Mouse (Mus musculus): ENCODE measurements around the gene Slc29a1. TPM values are rescaled to one million over a fixed set of nuclear protein-coding genes. Genes with fewer than 3 reads are reported as not detected.

The Slc29a1 gene
- total and polyA plus RNA-seq, 2 experiments from 2014 or later, result 68.3 to 84.4 TPM

DNA sequence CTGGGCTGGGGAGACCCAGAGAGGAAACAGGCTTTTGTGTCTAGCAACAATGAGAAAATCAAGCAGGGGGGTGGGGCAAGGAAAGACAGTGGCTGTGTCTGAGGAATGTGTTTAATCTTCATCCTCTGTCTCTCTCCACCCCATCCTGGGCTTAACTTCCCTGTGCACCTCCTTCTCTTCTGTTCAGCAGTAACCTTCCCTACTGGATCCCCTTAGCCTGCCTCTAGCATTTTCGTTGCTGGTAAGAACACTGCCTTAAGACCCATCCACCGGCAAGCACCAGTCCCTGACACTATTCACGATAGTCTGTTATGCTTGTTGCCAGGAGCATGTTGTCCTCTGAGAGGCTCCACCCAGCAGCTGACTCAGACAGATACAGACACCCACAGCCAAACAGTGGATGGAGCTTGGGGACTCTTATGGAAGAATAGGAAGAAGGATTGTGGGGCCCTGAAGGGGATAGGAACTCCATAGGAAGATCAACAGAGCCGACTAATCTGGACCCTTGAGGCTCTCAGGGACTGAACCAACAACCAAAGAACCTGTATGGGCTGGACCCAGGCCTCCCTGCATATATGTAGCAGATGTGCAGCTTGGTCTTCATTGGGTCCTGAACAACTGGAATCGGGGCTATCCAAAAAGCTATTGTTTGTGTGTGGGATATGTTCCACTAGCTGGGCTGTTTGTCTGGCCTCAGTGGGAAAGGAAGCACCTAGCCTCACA, 10.9 kb upstream of the Slc29a1 start:
- Histone ChIP-seq H3K4me3 (ENCODE audit: low read depth, low read length) (no peak overlapping the region), H3K9ac (no peak overlapping the region), H3K4me1 (ENCODE audit: insufficient read depth) (no peaks in the 10 kb centered on the region), H3K36me3 (ENCODE audit: insufficient read depth) (no peaks in the 10 kb centered on the region), H3K27ac (ENCODE audit: low read depth, low read length) (no peak overlapping the region), H3K9me3 (ENCODE audit: low read length) (no peaks in the 10 kb centered on the region), H3K4me2 (ENCODE audit: low read depth) (no peak overlapping the region), H3K27me3 (ENCODE audit: insufficient read depth, low read length) (no peaks in the 10 kb centered on the region)
- 28% methylated on average over 5 of the region's 5 CpGs for WGBS
- TF ChIP-seq CTCF (IDR thresholded peaks at IDR 0.05; ENCODE audit: low read depth), result no peak
- ATAC-seq (no peak), DNase-seq (no peak)

DNA sequence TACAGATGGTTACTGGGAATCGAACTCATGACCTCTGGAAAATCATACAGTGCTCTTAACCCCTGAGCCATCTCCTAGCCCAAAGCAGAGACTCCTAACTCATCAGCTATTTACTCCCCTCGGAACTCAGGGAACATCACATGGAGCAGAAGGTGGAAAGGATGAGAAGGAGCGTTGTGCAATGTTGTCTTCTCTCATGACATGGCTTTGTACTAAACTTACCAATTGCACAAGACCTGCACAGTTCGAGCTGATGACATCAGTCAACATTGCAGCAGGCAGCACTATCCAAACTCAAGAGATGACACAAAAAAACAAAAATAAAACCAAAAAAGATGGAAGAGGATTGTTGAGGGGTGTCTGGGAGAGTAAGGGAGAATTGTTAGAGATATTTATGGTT, 9.0 kb upstream of the Slc29a1 start:
- H3K4me2 ChIP-seq (ENCODE audit: low read depth), result no peak overlapping the region
- no peaks in the 10 kb centered on the region for H3K4me1 ChIP-seq (ENCODE audit: insufficient read depth)
- no peak overlapping the region for H3K4me3 ChIP-seq (ENCODE audit: low read depth, low read length)
- DNase-seq (no peak), ATAC-seq (no peak)
- H3K27ac ChIP-seq (ENCODE audit: low read depth, low read length), result no peak overlapping the region
- no peak overlapping the region for H3K9ac ChIP-seq
- WGBS, result 93% methylated on average over 4 of the region's 4 CpGs
- no peaks in the 10 kb centered on the region for H3K27me3 ChIP-seq (ENCODE audit: insufficient read depth, low read length)
- no peaks in the 10 kb centered on the region for H3K9me3 ChIP-seq (ENCODE audit: low read length)
- TF ChIP-seq CTCF (IDR thresholded peaks at IDR 0.05; ENCODE audit: low read depth), result no peak
- H3K36me3 ChIP-seq (ENCODE audit: insufficient read depth), result no peaks in the 10 kb centered on the region

DNA sequence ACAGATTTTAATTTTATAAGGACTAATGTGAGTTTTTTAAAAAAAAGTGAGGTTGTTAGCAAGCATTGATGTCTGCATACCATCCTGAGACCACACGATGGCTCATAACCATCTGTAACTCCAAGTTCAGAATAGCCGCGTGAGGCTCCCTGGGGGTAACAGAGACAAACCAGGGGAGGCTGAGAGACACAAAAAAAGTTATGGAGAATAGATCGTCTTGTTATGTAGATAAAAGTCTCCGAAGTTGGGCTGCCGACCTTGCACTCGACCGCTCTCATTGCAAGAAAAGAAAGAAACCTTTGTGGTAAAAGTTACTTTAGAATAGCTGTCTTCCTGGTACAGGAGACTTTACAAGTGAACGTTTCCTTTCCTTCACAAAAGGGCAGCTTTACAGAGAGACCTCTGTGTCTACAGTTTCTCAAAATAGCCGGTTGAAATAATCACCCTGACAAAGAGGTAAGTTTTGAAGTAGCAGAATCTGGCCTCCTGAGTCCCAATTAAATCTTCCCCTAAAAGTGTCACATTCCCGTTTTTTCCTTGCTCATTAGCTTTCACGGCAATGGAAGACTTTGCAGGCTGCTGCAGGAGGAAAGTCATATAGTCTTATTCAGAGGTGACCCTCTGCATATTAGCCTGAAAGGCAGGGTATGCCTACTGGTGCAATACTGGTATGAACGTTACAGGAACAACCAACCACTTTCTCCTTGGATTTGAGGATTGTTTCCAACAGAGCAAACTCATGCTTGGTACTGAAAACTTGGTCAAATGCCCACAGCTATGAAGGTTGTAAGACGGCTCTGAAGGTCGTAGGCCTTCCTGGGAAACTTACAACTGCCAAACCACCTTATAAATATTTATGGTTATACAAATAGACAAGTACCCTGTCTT, 7.8 kb upstream of the Slc29a1 start:
- H3K4me3 ChIP-seq (ENCODE audit: low read depth, low read length), result no peak overlapping the region
- TF ChIP-seq CTCF (IDR thresholded peaks at IDR 0.05; ENCODE audit: low read depth), result no peak
- H3K36me3 ChIP-seq (ENCODE audit: insufficient read depth), result no peaks in the 10 kb centered on the region
- 0 out of 2 replicates have a peak, but pooled peaks cover 2% of the 10 kb centered on the region for H3K27me3 ChIP-seq (ENCODE audit: insufficient read depth, low read length)
- ATAC-seq, result no peak
- no peak overlapping the region for H3K9ac ChIP-seq
- no peaks in the 10 kb centered on the region for H3K9me3 ChIP-seq (ENCODE audit: low read length)
- no peaks in the 10 kb centered on the region for H3K4me1 ChIP-seq (ENCODE audit: insufficient read depth)
- DNase-seq, result no peak
- H3K27ac ChIP-seq (ENCODE audit: low read depth, low read length), result no peak overlapping the region
- no peak overlapping the region for H3K4me2 ChIP-seq (ENCODE audit: low read depth)
- WGBS, result 70% methylated on average over 15 of the region's 15 CpGs

DNA sequence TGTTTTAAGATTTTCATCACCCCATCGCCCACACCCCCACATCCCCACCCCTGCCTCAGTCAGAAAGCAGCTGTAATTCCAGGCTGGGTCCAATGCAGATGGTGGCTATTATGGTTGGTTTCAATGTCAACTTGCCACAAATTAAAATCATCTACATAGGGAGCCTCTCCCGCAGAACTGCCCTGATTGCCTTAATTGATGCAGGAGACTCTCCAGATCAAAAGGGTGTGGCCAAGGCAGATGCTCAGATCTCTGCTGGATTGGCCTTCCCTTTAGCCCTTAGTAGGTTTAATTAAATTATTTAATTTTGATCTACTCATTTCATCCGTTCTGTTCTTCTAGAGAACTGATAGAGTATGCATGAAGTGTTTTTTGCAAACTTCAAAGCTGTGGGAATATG, 3.6 kb upstream of the Slc29a1 start:
- Histone ChIP-seq H3K4me1 (ENCODE audit: insufficient read depth) (no peaks in the 10 kb centered on the region), H3K9me3 (ENCODE audit: low read length) (no peaks in the 10 kb centered on the region), H3K36me3 (ENCODE audit: insufficient read depth) (no peaks in the 10 kb centered on the region), H3K4me3 (ENCODE audit: low read depth, low read length) (no peak overlapping the region), H3K27me3 (ENCODE audit: insufficient read depth, low read length) (peaks cover 7% of the 10 kb centered on the region; the same call in 1 of the 2 replicates), H3K4me2 (ENCODE audit: low read depth) (no peak overlapping the region), H3K27ac (ENCODE audit: low read depth, low read length) (no peak overlapping the region), H3K9ac (no peak overlapping the region)
- no peak for DNase-seq
- ATAC-seq, result no peak
- 67% methylated on average over 3 of the region's 3 CpGs for WGBS
- no peak for TF ChIP-seq CTCF (IDR thresholded peaks at IDR 0.05; ENCODE audit: low read depth)

DNA sequence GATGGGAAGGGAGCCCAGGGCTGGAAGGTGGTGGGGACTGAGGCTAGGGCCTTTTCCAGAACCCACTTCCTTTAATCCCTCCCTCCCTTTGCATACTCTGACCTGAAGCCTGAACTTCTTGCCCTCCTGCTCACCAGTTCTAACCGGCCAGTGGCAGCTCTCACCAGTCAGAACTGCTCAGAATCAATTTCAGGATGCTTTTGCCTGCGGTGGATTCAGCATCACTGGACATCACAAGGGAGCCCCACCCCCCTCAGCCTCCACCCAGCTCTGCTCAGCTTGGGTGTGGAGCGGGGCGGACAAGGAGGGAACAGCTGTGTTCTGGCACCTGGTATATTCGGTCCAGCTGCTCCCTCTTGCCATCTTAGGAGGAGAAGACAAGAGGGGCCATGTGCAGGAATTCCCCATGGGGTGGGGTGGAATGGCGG, 2.5 kb upstream of the Slc29a1 start, which contains the start of gene Mymx:
TSS of gene Mymx (minus strand) at position 226 of the 428 bp plus-strand sequence.
- no peak for DNase-seq
- no peak within 1 kb of the TSS for H3K9ac ChIP-seq
- H3K4me2 ChIP-seq (ENCODE audit: low read depth), result no peak within 1 kb of the TSS
- WGBS, result 41% methylated on average over 6 of the region's 6 CpGs
- TF ChIP-seq CTCF (IDR thresholded peaks at IDR 0.05; ENCODE audit: low read depth), result no peak
- no peaks in the 10 kb centered on the region for H3K4me1 ChIP-seq (ENCODE audit: insufficient read depth)
- H3K9me3 ChIP-seq (ENCODE audit: low read length), result no peaks in the 10 kb centered on the region
- H3K27me3 ChIP-seq (ENCODE audit: insufficient read depth, low read length), result peaks cover 7% of the 10 kb centered on the region; the same call in 1 of the 2 replicates
- no peak for ATAC-seq
- no peak within 1 kb of the TSS for H3K4me3 ChIP-seq (ENCODE audit: low read depth, low read length)
- no peaks in the 10 kb centered on the region for H3K36me3 ChIP-seq (ENCODE audit: insufficient read depth)
- H3K27ac ChIP-seq (ENCODE audit: low read depth, low read length), result no peak within 1 kb of the TSS

DNA sequence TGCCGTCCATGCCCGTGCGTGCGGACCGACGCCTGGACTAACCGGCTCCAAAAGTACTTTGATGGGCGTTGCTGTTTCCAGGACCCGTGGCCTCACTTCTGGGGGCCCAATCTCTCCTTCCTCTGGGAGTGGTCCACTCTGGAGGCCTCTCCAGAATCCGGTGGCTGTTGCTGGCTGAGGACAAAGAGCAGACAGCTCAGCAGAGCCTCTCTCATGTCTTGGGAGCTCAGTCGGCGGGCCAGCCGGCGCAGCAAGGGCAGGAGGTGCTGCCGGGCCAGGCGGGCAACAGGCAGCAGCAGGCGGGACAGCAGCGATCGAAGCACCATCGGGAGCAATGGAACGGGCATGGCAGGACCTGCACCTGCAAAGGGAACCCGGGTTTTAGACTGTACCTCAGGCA, 1.9 kb upstream of the Slc29a1 start:
- Histone ChIP-seq H3K27ac (ENCODE audit: low read depth, low read length) (no peak overlapping the region), H3K27me3 (ENCODE audit: insufficient read depth, low read length) (peaks cover 7% of the 10 kb centered on the region; the same call in 1 of the 2 replicates), H3K4me2 (ENCODE audit: low read depth) (no peak overlapping the region), H3K9me3 (ENCODE audit: low read length) (no peaks in the 10 kb centered on the region), H3K4me3 (ENCODE audit: low read depth, low read length) (no peak overlapping the region), H3K36me3 (ENCODE audit: insufficient read depth) (no peaks in the 10 kb centered on the region), H3K9ac (no peak overlapping the region), H3K4me1 (ENCODE audit: insufficient read depth) (peaks cover 2% of the 10 kb centered on the region; the same call in 1 of the 2 replicates)
- 19% methylated on average over 22 of the region's 22 CpGs for WGBS
- ATAC-seq, result no peak
- no peak for TF ChIP-seq CTCF (IDR thresholded peaks at IDR 0.05; ENCODE audit: low read depth)
- no peak for DNase-seq

DNA sequence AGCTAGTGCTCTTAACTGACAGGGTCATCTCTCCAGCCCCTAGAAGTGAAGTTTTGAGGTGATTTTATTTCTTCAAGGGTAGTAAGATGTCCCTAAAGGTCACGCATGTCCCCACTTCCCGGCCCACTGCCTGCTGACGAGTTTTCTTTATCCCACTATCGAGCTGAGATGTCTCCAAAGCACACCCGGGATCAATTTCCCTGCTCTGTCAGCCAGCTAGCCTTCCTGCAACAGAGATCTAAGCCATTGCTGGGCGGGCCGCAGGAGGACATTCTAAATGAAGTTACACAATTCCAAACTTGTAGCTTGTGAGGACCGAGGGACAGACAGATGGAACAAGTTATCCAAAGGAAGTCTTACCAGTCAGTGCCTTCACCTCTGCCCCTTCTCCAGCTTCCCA, 861 bp upstream of the Slc29a1 start:
- no peak for TF ChIP-seq CTCF (IDR thresholded peaks at IDR 0.05; ENCODE audit: low read depth)
- Histone ChIP-seq H3K36me3 (ENCODE audit: insufficient read depth) (no peaks in the 10 kb centered on the region), H3K4me1 (ENCODE audit: insufficient read depth) (peaks cover 10% of the 10 kb centered on the region), H3K9ac (no peak overlapping the region), H3K9me3 (ENCODE audit: low read length) (no peaks in the 10 kb centered on the region), H3K4me3 (ENCODE audit: low read depth, low read length) (no peak overlapping the region), H3K4me2 (ENCODE audit: low read depth) (no peak overlapping the region), H3K27me3 (ENCODE audit: insufficient read depth, low read length) (peaks cover 7% of the 10 kb centered on the region; the same call in 1 of the 2 replicates), H3K27ac (ENCODE audit: low read depth, low read length) (no peak overlapping the region)
- no peak for ATAC-seq
- no peak for DNase-seq
- WGBS, result 67% methylated on average over 8 of the region's 8 CpGs
